Mouse (Mus musculus) kidney, postnatal 4 days (tissue): ENCODE data around the gene Ccnjl.

Experiments
- DNase-seq, 2 experiments: peaks; one replicate each; pipeline ENCODE4 v3.0.0; 2021; ENCODE audit warnings: mixed read lengths in 2 of 2

Gene Ccnjl

GRCm38 (mm10) chr11:43528683-43529499 lies at the start of gene Ccnjl:
Gene Ccnjl, plus strand, starts transcription at chr11:43528784.
- DNase-seq, result peak; percentile 84 to 88

GRCm38 (mm10) chr11:43479376-43479775 lies 49.2 kb upstream of the Ccnjl start:
- no peak for DNase-seq

- peak in 1 of 2 experiments; percentile 45 for DNase-seq
Observed at GRCm38 (mm10) chr11:43480561-43480960, 48.0 kb upstream of the Ccnjl start.

GRCm38 (mm10) chr11:43481672-43482522 lies 46.7 kb upstream of the Ccnjl start:
- DNase-seq, result peak in 1 of 2 experiments; percentile 40

GRCm38 (mm10) chr11:43483122-43483792 lies 45.3 kb upstream of the Ccnjl start:
- DNase-seq, result peak; percentile 74 to 83

GRCm38 (mm10) chr11:43484057-43484456 lies 44.5 kb upstream of the Ccnjl start:
- peak in 1 of 2 experiments; percentile 59 for DNase-seq

- DNase-seq, result no peak
Observed at GRCm38 (mm10) chr11:43484652-43485051, 43.9 kb upstream of the Ccnjl start.

GRCm38 (mm10) chr11:43485855-43486254 lies 42.7 kb upstream of the Ccnjl start:
- no peak for DNase-seq

GRCm38 (mm10) chr11:43492663-43493062 lies 35.9 kb upstream of the Ccnjl start:
- DNase-seq, result peak; percentile 89 to 90

- peak; percentile 82 to 85 for DNase-seq
Observed at GRCm38 (mm10) chr11:43493815-43494409, 34.7 kb upstream of the Ccnjl start.

GRCm38 (mm10) chr11:43495037-43495436 lies 33.5 kb upstream of the Ccnjl start:
- DNase-seq, result peak; percentile 50

GRCm38 (mm10) chr11:43495532-43495931 lies 33.1 kb upstream of the Ccnjl start:
- peak; percentile 67 to 78 for DNase-seq

GRCm38 (mm10) chr11:43501256-43501655 lies 27.3 kb upstream of the Ccnjl start:
- no peak for DNase-seq

GRCm38 (mm10) chr11:43505188-43505587 lies 23.4 kb upstream of the Ccnjl start:
- DNase-seq, result no peak

GRCm38 (mm10) chr11:43507976-43508375 lies 20.6 kb upstream of the Ccnjl start:
- DNase-seq, result no peak

- DNase-seq, result no peak
Observed at GRCm38 (mm10) chr11:43509878-43510277, 18.7 kb upstream of the Ccnjl start.

- DNase-seq, result no peak
Observed at GRCm38 (mm10) chr11:43512661-43513190, 15.9 kb upstream of the Ccnjl start.

- DNase-seq, result peak; percentile 73 to 80
Observed at GRCm38 (mm10) chr11:43516344-43517021, 12.1 kb upstream of the Ccnjl start.

GRCm38 (mm10) chr11:43517641-43518040 lies 10.9 kb upstream of the Ccnjl start:
- no peak for DNase-seq

- DNase-seq, result no peak
Observed at GRCm38 (mm10) chr11:43518086-43518485, 10.5 kb upstream of the Ccnjl start.

- DNase-seq, result no peak
Observed at GRCm38 (mm10) chr11:43518821-43519220, 9.8 kb upstream of the Ccnjl start.

GRCm38 (mm10) chr11:43520521-43520920 lies 8.1 kb upstream of the Ccnjl start:
- no peak for DNase-seq
